ENCODE assay signal across 20 mouse cellular contexts in genomic region chr3:137861436-137861835, GRCm38 (mm10). TPM values are rescaled to one million over a fixed set of nuclear protein-coding genes. Genes with fewer than 3 reads are reported as not detected.
A peak's percentile ranks its signal among the peaks of the same experiment; 100 is the strongest.
DNase-seq lines count a peak whose midpoint lies in the region; ATAC-seq and TF ChIP-seq lines count a peak whose summit lies in the region.
"Had no signal": no experiment of that assay in that cellular context is flagged by ENCODE, and none has a peak within 500 bp of the region (broad histone marks: within the 10 kb centered on the region; RNA-seq: fewer than 3 reads in every experiment).

No protein-coding gene starts in this region.

- no peak overlapping the region for H3K27ac ChIP-seq in forebrain, embryonic 14.5 days (ENCODE audit: low read depth, low read length)
- H3K27ac ChIP-seq in forebrain, embryonic 10.5 days: no peak overlapping the region
- peak overlapping the region; percentile 25; the same call in 1 of the 2 replicates for H3K27ac ChIP-seq in liver, adult 2 months (replicated peaks; ENCODE audit: insufficient read depth, low read depth, low read length)
- H3K27ac ChIP-seq in stomach, embryonic 16.5 days (ENCODE audit: low read length): peak overlapping the region; percentile 62; the same call in 1 of the 2 replicates
- no peak overlapping the region for H3K27ac ChIP-seq in stomach, postnatal 0 days (replicated peaks)
- H3K27ac ChIP-seq in liver, embryonic 11.5 days (ENCODE audit: low read depth, low read length): no peak overlapping the region
- H3K27ac ChIP-seq: embryonic facial prominence, embryonic 15.5 days; heart, embryonic 10.5 days; hindbrain, embryonic 12.5 days had no signal

- H3K9me3 ChIP-seq in forebrain, embryonic 14.5 days (replicated peaks; ENCODE audit: control insufficient read depth, low read length): no peaks in the 10 kb centered on the region
- H3K9me3 ChIP-seq in forebrain, embryonic 10.5 days: no peaks in the 10 kb centered on the region
- no peaks in the 10 kb centered on the region for H3K9me3 ChIP-seq in stomach, embryonic 16.5 days (replicated peaks; ENCODE audit: control insufficient read depth, low read length)
- no peaks in the 10 kb centered on the region for H3K9me3 ChIP-seq in stomach, postnatal 0 days (ENCODE audit: control insufficient read depth, low read length)
- no peaks in the 10 kb centered on the region for H3K9me3 ChIP-seq in liver, embryonic 11.5 days (ENCODE audit: control insufficient read depth, low read length)
- H3K9me3 ChIP-seq: embryonic facial prominence, embryonic 15.5 days; heart, embryonic 10.5 days; hindbrain, embryonic 12.5 days had no signal

- H3K4me2 ChIP-seq in forebrain, embryonic 14.5 days (ENCODE audit: low read length): no peak overlapping the region
- H3K4me2 ChIP-seq in stomach, embryonic 16.5 days (ENCODE audit: low read depth, low read length): no peak overlapping the region
- H3K4me2 ChIP-seq in stomach, postnatal 0 days (replicated peaks; ENCODE audit: low read depth): no peak overlapping the region
- no peak overlapping the region for H3K4me2 ChIP-seq in liver, embryonic 11.5 days
- H3K4me2 ChIP-seq: embryonic facial prominence, embryonic 15.5 days; hindbrain, embryonic 12.5 days had no signal

- TF ChIP-seq POLR2A in liver, adult 2 months (IDR thresholded peaks at IDR 0.05; ENCODE audit: extremely low read depth, insufficient read depth, low read length): no peak

- no peak for TF ChIP-seq EP300 in stomach, postnatal 0 days (optimal IDR thresholded peaks at IDR 0.05)

- TF ChIP-seq CTCF in liver, adult 2 months (IDR thresholded peaks at IDR 0.05; ENCODE audit: low read depth, low read length): no peak
- TF ChIP-seq CTCF in stomach, postnatal 0 days (IDR thresholded peaks at IDR 0.05; ENCODE audit: low read depth): no peak

- ATAC-seq in forebrain, embryonic 14.5 days: no peak
- ATAC-seq in stomach, embryonic 16.5 days (ENCODE audit: insufficient read depth, low FRiP score): no peak
- ATAC-seq in stomach, postnatal 0 days (ENCODE audit: low FRiP score, low TSS enrichment): no peak
- ATAC-seq in liver, embryonic 11.5 days (replicated peaks; ENCODE audit: low FRiP score): no peak
- ATAC-seq: CD4-positive, CD25-positive, alpha-beta regulatory T cell, adult 4 months; hindbrain, embryonic 16.5 days; inflammation-experienced regulatory T-cells, adult 6 months had no signal

- H3K4me3 ChIP-seq in forebrain, embryonic 14.5 days (ENCODE audit: low read depth, low read length): no peak overlapping the region
- no peak overlapping the region for H3K4me3 ChIP-seq in forebrain, embryonic 10.5 days
- H3K4me3 ChIP-seq in liver, adult 2 months (ENCODE audit: insufficient read depth, low read depth, low read length): no peak overlapping the region
- H3K4me3 ChIP-seq in stomach, embryonic 16.5 days (replicated peaks; ENCODE audit: low read length): no peak overlapping the region
- no peak overlapping the region for H3K4me3 ChIP-seq in stomach, postnatal 0 days (ENCODE audit: low read depth, low read length)
- no peak overlapping the region for H3K4me3 ChIP-seq in liver, embryonic 11.5 days (ENCODE audit: low read depth, low read length)
- H3K4me3 ChIP-seq: embryonic facial prominence, embryonic 15.5 days; erythroblast, embryonic 14.5 days; heart, embryonic 10.5 days; hindbrain, embryonic 12.5 days had no signal

- H3K79me2 ChIP-seq in liver, adult 2 months (ENCODE audit: control insufficient read depth, insufficient read depth, low read length): no peaks in the 10 kb centered on the region

- H3K36me3 ChIP-seq in forebrain, embryonic 14.5 days (ENCODE audit: control insufficient read depth, insufficient read depth, low read length): 0 out of 2 replicates have a peak, but pooled peaks cover 5% of the 10 kb centered on the region
- H3K36me3 ChIP-seq in forebrain, embryonic 10.5 days (replicated peaks): peaks cover 7% of the 10 kb centered on the region
- H3K36me3 ChIP-seq in liver, adult 2 months (ENCODE audit: control insufficient read depth, insufficient read depth, low read length): 0 out of 2 replicates have a peak, but pooled peaks cover 3% of the 10 kb centered on the region
- no peaks in the 10 kb centered on the region for H3K36me3 ChIP-seq in stomach, embryonic 16.5 days (ENCODE audit: control insufficient read depth, insufficient read depth, low read length)
- H3K36me3 ChIP-seq in stomach, postnatal 0 days (ENCODE audit: control insufficient read depth, insufficient read depth, low read length): no peaks in the 10 kb centered on the region
- H3K36me3 ChIP-seq in liver, embryonic 11.5 days (ENCODE audit: control insufficient read depth, insufficient read depth, low read length): peaks cover 3% of the 10 kb centered on the region; the same call in 1 of the 2 replicates
- H3K36me3 ChIP-seq: embryonic facial prominence, embryonic 15.5 days; hindbrain, embryonic 12.5 days had no signal

- no peak overlapping the region for H3K9ac ChIP-seq in forebrain, embryonic 14.5 days (ENCODE audit: low read length)
- no peak overlapping the region for H3K9ac ChIP-seq in liver, adult 2 months (ENCODE audit: low read depth, low read length)
- no peak overlapping the region for H3K9ac ChIP-seq in stomach, embryonic 16.5 days (ENCODE audit: low read length)
- no peak overlapping the region for H3K9ac ChIP-seq in stomach, postnatal 0 days (ENCODE audit: low read length)
- H3K9ac ChIP-seq in liver, embryonic 11.5 days (ENCODE audit: low read depth, low read length): no peak overlapping the region
- H3K9ac ChIP-seq: embryonic facial prominence, embryonic 15.5 days; hindbrain, embryonic 12.5 days had no signal

- H3K27me3 ChIP-seq in forebrain, embryonic 14.5 days (replicated peaks; ENCODE audit: control insufficient read depth, insufficient read depth, low read length): no peaks in the 10 kb centered on the region
- no peaks in the 10 kb centered on the region for H3K27me3 ChIP-seq in forebrain, embryonic 10.5 days (ENCODE audit: poor library complexity, severe bottlenecking)
- no peaks in the 10 kb centered on the region for H3K27me3 ChIP-seq in liver, adult 2 months (ENCODE audit: control insufficient read depth, insufficient read depth, low read length)
- H3K27me3 ChIP-seq in stomach, embryonic 16.5 days (ENCODE audit: control insufficient read depth, insufficient read depth, low read length): no peaks in the 10 kb centered on the region
- H3K27me3 ChIP-seq in stomach, postnatal 0 days (ENCODE audit: control insufficient read depth, insufficient read depth, low read length): no peaks in the 10 kb centered on the region
- H3K27me3 ChIP-seq in liver, embryonic 11.5 days (replicated peaks; ENCODE audit: control insufficient read depth, insufficient read depth, low read length): no peaks in the 10 kb centered on the region
- H3K27me3 ChIP-seq: embryonic facial prominence, embryonic 15.5 days; hindbrain, embryonic 12.5 days had no signal

- DNase-seq in forebrain, embryonic 14.5 days (ENCODE audit: low spot score): peak; percentile 59
- DNase-seq in forebrain, embryonic 10.5 days (ENCODE audit: extremely low spot score, low spot score): no peak
- no peak for DNase-seq in liver, adult 2 months (ENCODE audit: extremely low read depth, low read depth, low spot score)
- no peak for DNase-seq in liver
- DNase-seq in stomach, postnatal 0 days (ENCODE audit: low spot score): no peak
- no peak for DNase-seq in liver, embryonic 11.5 days (ENCODE audit: low spot score)
- DNase-seq: adrenal gland, adult 8-10 months; B cell, adult 2 months; cerebellum, adult 11 months; cerebellum, adult 8-10 months; embryo, embryonic 11 days; gastrocnemius, postnatal 36 days had no signal

- WGBS in forebrain, embryonic 14.5 days: 24% methylated on average over 4 of the region's 4 CpGs
- WGBS in forebrain, embryonic 10.5 days: 84% methylated on average over 4 of the region's 4 CpGs
- WGBS in liver, adult 2 months: 95% methylated on average over 4 of the region's 4 CpGs
- WGBS in stomach, embryonic 16.5 days: 89% methylated on average over 4 of the region's 4 CpGs
- 94% methylated on average over 4 of the region's 4 CpGs for WGBS in stomach, postnatal 0 days
- WGBS in liver, embryonic 11.5 days: 92% methylated on average over 4 of the region's 4 CpGs

- H3K4me1 ChIP-seq in forebrain, embryonic 14.5 days (ENCODE audit: control insufficient read depth, insufficient read depth, low read length): no peaks in the 10 kb centered on the region
- peaks cover 12% of the 10 kb centered on the region for H3K4me1 ChIP-seq in forebrain, embryonic 10.5 days
- H3K4me1 ChIP-seq in liver, adult 2 months (ENCODE audit: control insufficient read depth, insufficient read depth, low read length): peaks cover 4% of the 10 kb centered on the region; the same call in 1 of the 2 replicates
- H3K4me1 ChIP-seq in stomach, embryonic 16.5 days (ENCODE audit: control insufficient read depth, insufficient read depth, low read length): peaks cover 14% of the 10 kb centered on the region
- no peaks in the 10 kb centered on the region for H3K4me1 ChIP-seq in stomach, postnatal 0 days (replicated peaks; ENCODE audit: control insufficient read depth, insufficient read depth)
- H3K4me1 ChIP-seq in liver, embryonic 11.5 days (replicated peaks; ENCODE audit: control insufficient read depth, insufficient read depth, low read length): peaks cover 9% of the 10 kb centered on the region; the same call in 1 of the 2 replicates

RNA-seq across cellular contexts. Expression of gene H2afz, which starts 2.9 kb away (rescaled TPM):
- polyA plus RNA-seq in forebrain, embryonic 14.5 days (2014; fragmentation: Nextera tagmentation; extraction: Ambion mirVana): 1,646 and 1,983 TPM in 2 replicates
- 3,633 and 3,684 TPM in 2 replicates for polyA plus RNA-seq in forebrain, embryonic 10.5 days (2016; fragmentation: Nextera tagmentation; extraction: Ambion mirVana)
- total RNA-seq in liver, adult 2 months (2014; rRNA removed): 134 and 180 TPM in 2 replicates
- 113 and 141 TPM in 2 replicates for polyA plus RNA-seq in liver, adult 2 months (2012; rRNA removed)
- polyA plus RNA-seq in stomach, embryonic 16.5 days (2015; fragmentation: Nextera tagmentation; extraction: Ambion mirVana): 1,166 and 1,340 TPM in 2 replicates
- 779 and 844 TPM in 2 replicates for polyA plus RNA-seq in stomach, postnatal 0 days (2015; fragmentation: Nextera tagmentation; extraction: Ambion mirVana)
- polyA plus RNA-seq in liver, embryonic 11.5 days (2014; fragmentation: Nextera tagmentation; extraction: Ambion mirVana): 2,121 and 2,201 TPM in 2 replicates

RNA-seq across cellular contexts. Expression of gene Dnajb14, which starts 6.0 kb away (rescaled TPM):
- polyA plus RNA-seq in forebrain, embryonic 14.5 days (2014; fragmentation: Nextera tagmentation; extraction: Ambion mirVana): 6.3 and 9.1 TPM in 2 replicates
- polyA plus RNA-seq in forebrain, embryonic 10.5 days (2016; fragmentation: Nextera tagmentation; extraction: Ambion mirVana): 5.3 and 5.5 TPM in 2 replicates
- total RNA-seq in liver, adult 2 months (2014; rRNA removed): 5.9 and 6.2 TPM in 2 replicates
- polyA plus RNA-seq in liver, adult 2 months (2012; rRNA removed): 2.2 and 2.9 TPM in 2 replicates
- polyA plus RNA-seq in stomach, embryonic 16.5 days (2015; fragmentation: Nextera tagmentation; extraction: Ambion mirVana): 8.0 and 8.4 TPM in 2 replicates
- 10.8 and 12.6 TPM in 2 replicates for polyA plus RNA-seq in stomach, postnatal 0 days (2015; fragmentation: Nextera tagmentation; extraction: Ambion mirVana)
- polyA plus RNA-seq in liver, embryonic 11.5 days (2014; fragmentation: Nextera tagmentation; extraction: Ambion mirVana): 9.0 and 9.8 TPM in 2 replicates

RNA-seq across cellular contexts. Expression of gene Lamtor3, which starts 56.9 kb away (rescaled TPM):
- 143 and 153 TPM in 2 replicates for polyA plus RNA-seq in forebrain, embryonic 14.5 days (2014; fragmentation: Nextera tagmentation; extraction: Ambion mirVana)
- 90.1 and 92.3 TPM in 2 replicates for polyA plus RNA-seq in forebrain, embryonic 10.5 days (2016; fragmentation: Nextera tagmentation; extraction: Ambion mirVana)
- total RNA-seq in liver, adult 2 months (2014; rRNA removed): 24.5 and 26.8 TPM in 2 replicates
- polyA plus RNA-seq in liver, adult 2 months (2012; rRNA removed): 10.8 and 11.1 TPM in 2 replicates
- polyA plus RNA-seq in stomach, embryonic 16.5 days (2015; fragmentation: Nextera tagmentation; extraction: Ambion mirVana): 113 and 118 TPM in 2 replicates
- polyA plus RNA-seq in stomach, postnatal 0 days (2015; fragmentation: Nextera tagmentation; extraction: Ambion mirVana): 104 and 106 TPM in 2 replicates
- 100 and 105 TPM in 2 replicates for polyA plus RNA-seq in liver, embryonic 11.5 days (2014; fragmentation: Nextera tagmentation; extraction: Ambion mirVana)

Comparison
In these comparisons a context has a peak if more than half of its experiments do, and no peak if none do; other contexts are left out.
1. H3K27ac ChIP-seq: peak in liver, adult 2 months (single experiment) and stomach, embryonic 16.5 days (single experiment); none in forebrain, embryonic 14.5 days (single experiment), forebrain, embryonic 10.5 days (single experiment), stomach, postnatal 0 days (single experiment) and liver, embryonic 11.5 days (single experiment).